Mouse (Mus musculus): ENCODE measurements around the gene G6pc3.
A peak's percentile ranks its signal among the peaks of the same experiment; 100 is the strongest.
"Not testable (repeated sequence)": the region's sequence is repeated elsewhere in the genome, so short reads cannot be mapped to it uniquely, and the experiment has no call there.

The G6pc3 gene

DNA sequence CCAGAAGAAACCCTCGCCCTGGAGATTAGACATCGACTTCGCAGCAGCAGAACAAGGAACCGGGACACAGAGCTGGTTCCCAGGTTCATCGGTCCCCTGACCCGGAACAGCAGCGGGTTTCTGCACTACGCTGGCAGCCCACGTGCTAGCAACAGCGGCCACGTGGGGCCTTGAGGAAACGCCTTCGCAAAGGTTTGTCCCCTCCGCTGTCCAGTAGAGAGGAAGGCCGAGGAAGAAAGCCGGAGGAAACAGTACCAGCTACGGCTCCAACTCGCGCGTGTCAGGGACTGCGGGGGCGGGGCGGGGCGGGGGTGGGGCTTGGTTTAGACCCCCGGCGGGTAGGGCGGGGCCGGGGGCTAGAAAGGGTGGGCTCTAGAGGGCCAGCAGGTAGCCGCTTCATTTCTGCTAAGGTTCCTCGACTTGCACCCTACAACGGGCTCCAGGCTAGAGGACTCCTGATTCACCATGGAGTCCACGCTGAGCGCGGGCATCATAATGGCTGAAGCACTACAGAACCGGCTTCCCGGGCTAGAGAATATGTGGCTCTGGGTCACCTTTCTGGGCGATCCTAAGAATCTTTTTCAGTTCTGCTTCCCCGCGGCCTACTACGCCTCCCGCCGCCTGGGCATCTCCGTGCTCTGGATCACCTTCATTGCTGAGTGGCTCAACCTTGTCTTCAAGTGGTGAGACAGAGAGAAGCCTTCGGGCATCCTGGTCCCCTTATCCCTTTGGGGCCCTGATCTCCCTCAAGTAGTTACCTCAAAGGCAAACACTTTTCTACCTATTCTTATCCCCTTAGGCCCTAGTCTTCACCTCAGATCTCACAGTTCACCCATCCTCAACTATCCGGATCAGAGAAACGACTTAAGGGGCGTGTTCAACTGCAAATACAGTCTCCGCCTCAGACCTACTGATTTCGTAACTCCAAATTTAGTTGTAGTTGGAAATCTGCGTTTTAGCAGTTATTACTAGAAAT lies at the start of gene G6pc3:
Gene G6pc3, plus strand, starts transcription at position 160 of the 976 bp plus-strand sequence.
- DNase-seq (ENCODE audit: low spot score in 2 of 2): peak; percentile 75 to 86

DNA sequence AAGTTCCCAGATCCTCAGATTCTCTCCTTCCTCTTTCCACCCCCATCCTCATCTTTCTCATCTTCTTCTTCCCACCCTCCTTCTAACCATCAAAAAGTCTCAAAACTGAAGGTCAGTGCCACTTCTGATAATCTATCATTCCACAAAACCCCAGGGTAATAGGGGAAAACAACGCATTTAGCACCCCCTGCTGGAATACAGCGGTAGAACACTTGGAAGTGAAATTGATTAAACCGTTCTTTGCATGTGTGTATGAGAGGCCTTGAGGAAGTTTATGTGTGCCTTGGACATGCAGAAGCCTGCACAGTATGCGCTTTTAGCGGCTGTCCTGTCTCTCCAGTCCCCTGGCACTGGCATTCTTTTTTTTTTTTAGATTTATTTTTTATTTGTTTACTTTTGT lies 48.9 kb upstream of the G6pc3 start:
- DNase-seq (ENCODE audit: low spot score in 2 of 2): peak in 1 of 2 experiments; percentile 51

DNA sequence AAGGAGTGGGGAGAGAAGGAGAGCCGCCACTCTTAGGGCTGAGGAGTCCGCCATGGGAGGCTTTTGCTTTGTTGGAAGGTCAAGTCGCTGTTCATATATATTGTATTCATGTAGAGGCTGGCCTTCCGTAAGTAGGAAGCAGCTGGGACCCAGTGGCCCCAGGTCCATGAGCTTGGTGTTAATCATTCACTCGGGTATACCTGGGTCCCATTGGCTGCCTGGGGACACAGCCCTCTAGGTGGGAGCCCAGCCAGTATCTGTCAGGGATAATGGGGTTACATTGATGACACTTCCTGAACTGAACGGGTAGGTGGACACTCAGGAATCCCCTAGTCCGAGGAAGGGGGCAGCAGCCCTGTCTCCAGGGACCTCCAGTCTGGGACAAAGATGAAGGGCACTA lies 47.1 kb upstream of the G6pc3 start:
- DNase-seq (ENCODE audit: low spot score in 2 of 2): no peak

DNA sequence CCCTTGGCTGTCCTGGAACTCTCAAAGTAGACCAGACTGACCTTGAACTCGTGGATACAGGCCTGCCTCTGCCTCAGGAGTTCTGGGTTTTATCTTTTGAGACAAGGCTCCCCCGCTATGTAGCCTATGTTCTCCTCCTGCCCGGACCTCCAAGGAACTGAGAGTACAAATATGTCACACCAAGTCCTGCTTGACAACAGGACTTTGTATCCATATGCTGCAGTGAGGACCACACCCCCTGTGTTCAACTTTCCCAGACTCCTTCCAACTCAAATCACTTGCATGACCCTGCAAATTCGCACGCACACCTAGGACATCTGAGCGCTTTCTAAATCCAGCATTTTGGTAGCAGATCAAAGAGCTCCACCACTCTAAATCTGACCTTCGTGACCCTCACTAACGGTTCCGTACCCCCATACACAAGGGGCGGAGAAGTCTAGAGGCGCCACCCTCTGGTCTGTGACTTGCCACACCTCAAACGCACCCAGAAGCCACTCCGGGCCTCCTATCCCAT lies 44.4 kb upstream of the G6pc3 start:
- DNase-seq (ENCODE audit: low spot score in 2 of 2): no peak

DNA sequence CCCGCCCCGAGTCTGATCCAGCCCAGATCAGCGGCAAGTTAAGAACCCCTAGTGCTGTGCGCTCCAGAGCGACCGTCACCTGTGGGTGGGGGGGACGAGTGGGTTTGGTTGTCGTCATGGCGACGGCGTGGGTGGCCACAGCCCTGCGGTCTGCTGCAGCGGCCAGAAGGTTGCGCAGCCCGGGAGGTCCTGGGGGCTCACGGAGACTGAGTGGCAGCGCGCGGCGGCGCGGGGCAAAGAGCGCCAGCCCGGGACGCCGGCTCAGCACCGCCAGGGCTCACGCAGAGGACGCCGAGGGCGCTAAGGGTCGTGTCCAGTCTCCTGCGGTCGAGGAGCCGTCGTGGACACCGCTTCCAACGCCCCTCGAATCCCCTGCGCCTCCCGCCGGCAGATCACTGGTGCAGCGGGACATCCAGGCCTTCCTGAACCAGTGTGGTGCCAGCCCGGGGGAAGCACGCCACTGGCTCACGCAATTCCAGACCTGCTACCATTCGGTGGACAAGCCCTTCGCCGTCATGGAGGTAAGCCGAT lies 43.9 kb upstream of the G6pc3 start, which contains the start of gene Nags:
Gene Nags, plus strand, starts transcription at position 43 of the 531 bp plus-strand sequence.
- no peak for DNase-seq (ENCODE audit: low spot score in 2 of 2)

DNA sequence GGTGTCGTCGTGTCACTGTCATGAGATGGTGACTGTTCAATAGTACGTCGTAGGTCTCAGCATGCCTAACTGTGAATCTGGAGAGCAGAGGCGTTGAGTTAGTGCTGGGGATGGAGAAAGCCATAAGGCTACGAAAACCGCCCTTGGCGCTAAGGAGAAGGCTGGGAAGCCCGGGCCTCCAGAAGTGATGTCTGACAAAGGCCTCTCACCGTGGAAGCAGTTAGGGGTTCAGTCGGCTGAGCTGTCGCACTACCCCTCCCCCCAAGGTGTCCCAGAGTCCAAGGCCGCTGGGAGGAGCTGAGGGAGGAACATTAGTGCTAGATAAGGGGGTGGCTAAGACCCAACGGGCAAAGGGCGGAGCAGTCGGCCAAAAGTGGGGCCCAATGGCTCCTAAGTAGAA lies 43.4 kb upstream of the G6pc3 start:
- no peak for DNase-seq (ENCODE audit: low spot score in 2 of 2)

DNA sequence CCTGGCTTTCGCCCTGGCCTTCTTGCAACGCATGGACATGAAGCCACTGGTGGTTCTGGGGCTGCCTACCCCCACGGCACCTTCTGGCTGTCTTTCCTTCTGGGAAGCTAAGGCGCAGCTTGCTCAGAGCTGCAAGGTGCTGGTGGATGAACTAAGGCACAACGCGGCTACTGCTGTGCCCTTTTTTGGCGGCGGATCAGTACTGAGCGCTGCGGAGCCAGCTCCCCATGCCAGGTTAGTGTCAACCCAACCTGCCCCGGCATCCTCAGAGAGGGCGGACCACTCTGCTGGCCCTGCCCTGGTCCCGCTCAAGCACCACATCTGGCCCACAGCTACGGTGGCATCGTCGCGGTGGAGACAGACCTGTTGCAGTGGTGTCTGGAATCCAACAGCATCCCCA lies 42.9 kb upstream of the G6pc3 start:
- no peak for DNase-seq (ENCODE audit: low spot score in 2 of 2)

DNA sequence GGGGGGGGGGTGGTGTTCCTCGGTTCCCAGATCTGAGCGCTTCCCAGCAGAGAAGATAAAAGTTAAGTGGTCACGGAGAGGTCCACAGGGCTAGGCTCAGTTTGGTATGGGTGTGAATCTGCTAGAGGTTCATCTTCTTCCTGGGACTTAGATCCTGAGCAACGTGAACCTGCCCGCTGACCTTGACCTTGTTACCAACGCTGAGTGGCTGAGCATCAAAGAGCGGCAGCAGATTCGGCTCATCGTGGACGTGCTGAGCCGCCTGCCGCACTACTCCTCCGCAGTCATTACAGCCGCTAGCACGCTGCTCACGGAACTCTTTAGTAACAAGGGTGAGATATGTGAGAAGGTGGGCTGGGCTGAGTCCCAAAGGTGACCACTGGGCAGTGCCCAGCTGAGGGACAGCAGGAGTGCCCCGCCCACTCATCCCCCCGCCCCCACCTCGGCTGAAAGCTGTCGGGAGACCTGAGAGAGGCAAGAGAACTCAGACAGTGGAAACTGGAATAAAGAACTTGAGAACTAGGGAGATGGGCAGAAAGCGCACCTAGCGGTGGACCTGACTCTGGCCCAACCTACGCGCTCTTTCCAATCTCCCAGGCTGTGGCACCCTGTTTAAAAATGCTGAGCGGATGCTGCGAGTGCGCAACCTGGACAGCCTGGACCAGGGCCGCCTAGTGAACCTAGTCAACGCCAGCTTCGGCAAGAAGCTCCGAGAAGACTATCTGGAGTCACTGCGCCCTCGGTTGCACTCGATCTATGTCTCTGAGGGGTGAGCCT lies 42.0 kb upstream of the G6pc3 start:
- no peak for DNase-seq (ENCODE audit: low spot score in 2 of 2)

DNA sequence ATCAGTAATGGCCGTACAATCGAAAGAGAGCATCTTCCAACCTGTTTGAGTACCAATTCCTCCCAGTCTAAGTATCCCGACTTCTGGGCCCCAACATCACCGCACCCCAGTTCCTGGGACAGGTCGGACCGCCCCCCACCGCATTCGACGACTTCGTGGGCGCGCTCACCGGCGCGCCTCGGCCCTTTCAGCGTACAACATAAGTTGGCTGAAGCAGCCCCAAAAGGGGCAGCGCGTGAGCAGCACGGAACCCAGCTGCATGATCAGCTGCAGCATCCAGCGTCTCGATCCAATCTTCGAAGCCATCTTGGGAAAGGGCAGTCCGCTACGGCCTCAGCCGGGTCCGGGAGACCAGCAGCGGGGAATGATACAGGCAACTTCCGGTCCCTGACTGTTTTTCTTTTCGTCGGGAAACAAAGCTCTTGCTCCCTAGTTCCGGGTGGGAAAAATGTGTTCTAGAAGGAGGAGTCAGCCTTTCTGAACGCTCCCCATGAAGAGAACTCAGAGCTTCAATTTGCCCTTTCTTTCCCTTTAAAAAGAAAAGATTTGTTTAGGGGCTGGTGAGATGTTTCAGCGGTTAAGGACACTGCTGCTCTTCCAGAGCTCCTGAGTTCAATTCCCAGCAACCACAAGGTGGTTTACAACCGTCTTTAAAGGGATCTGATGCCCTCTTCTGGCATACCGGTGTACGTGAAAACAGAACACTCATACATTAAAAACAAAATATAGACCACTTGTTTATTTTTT lies 33.2 kb upstream of the G6pc3 start, which contains the start of gene Tmem101:
Gene Tmem101, minus strand, starts transcription at position 366 of the 747 bp plus-strand sequence.
- DNase-seq (ENCODE audit: low spot score in 2 of 2): peak; percentile 81 to 84

DNA sequence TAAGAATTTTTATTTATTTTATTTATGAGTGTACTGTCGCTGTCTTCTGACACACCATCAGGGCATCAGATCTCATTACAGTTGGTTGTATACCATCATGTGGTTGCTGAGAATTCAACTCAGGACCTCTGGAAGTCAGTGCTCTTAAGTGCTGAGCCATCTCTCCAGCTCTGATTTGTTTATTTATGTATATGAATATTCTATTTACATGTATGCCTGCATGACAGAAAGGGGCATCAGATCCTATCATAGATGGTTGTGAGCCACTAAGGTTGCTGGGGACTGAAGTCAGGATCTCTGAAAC lies 32.7 kb upstream of the G6pc3 start:
- DNase-seq (ENCODE audit: low spot score in 2 of 2): no peak

DNA sequence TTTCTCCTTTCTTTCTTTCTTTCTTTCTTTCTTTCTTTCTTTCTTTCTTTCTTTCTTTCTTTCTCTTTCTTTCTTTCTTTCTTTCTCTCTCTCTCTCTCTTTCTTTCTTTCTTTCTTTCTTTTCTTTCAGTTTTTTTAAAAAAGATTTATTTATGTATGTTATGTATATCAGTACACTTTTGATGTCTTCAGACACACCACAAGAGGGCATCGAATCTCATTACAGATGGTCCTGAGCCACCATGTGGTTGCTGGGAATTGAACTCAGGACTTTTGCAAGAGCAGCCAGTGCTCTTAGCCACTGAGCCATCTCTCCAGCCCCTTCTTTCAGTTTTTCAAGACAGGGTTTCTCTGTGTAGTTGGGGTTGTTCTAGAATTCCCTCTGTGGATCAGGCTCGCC lies 31.4 kb upstream of the G6pc3 start:
- DNase-seq (ENCODE audit: low spot score in 2 of 2): not testable (repeated sequence)

DNA sequence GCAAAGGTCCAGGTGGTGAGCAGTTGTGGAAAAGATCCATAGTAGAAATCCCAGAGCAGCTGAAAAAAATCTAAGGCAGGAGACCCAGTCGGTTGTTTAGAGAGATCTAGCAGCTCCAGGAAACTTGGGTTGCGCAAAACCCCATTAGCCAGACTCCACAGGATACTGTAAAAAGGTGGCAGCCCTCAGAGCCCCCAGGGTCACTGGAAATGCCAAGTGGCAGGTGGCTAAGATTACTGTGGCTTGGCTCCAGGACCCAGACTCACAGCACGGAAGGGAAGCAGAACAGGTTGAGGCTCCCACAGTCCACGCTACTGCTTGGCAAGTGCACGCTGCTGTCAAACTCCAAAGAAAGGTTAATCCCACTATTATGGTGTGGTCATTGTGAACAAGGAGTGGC lies 29.6 kb upstream of the G6pc3 start:
- no peak for DNase-seq (ENCODE audit: low spot score in 2 of 2)

DNA sequence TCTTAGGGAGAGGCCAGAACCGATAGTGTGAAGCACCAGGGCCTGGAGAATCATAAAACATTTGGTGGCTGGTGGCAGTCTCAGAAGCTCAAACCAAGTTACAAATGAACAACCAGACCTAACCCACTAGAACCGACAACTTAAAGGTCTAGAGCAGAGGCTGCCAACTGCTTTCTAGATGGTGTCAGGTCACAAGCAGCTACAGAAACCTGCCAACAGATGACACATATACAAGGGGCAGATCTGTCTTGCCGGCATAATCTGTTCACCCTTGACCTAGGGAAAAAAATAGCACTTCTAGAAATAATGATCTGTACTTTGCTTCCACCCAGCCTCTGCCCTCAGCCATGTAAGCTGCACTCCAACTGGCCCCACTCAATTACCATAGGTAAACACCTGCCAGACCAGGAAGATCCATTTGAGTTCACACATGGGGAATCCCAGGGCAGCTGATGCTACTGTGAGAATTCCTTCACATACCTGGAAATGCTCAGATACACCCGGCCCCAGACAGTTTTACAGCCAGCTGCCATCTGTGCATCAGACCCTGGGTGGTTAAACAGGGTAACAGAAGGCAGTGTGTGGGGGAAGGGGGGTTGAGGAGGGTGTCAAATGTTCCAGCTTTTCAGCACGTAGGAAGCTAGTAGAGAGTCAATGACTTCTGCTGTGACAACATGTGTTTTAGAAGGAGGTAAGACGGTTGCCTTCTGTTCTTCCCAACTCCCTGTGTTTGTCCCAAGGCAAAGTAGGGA lies 23.3 kb upstream of the G6pc3 start:
- no peak for DNase-seq (ENCODE audit: low spot score in 2 of 2)

DNA sequence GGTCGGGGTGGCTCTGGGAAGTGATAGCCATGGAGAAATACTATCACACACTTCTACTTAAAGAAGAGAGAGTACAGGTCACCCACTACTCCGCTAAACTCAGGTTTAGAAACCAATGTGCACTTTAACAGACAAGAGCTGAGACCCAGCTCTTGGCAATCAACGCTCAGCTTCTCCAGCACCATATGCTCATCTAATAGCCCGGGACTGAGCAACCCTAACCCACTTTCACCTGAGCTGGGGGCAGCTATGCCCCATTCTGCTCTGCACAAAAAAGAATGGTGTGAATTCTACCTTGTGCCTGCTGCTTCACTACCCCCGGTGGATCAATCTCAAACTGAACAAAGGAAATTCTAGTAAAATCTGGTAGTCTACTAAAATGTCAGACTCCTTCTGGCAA lies 21.9 kb upstream of the G6pc3 start:
- no peak for DNase-seq (ENCODE audit: low spot score in 2 of 2)

DNA sequence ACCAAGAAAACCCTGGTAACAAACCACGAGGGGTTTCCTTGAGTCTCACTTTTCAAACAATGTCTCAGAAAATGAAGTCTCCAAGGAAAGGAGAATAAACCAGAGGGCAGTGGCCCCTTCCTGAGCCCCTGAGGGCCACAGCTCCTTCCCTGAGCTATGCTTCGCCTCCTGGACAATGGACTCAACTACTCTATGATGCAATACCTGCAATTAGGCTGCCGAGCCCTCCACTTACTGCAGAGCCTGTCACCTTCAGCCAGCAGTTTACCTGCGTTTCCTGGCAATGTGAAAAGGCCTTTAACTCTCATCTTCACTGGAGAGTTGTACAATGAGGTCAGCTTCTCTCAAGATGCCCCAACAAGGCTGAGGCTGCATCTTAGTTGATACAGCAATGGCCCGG lies 20.7 kb upstream of the G6pc3 start:
- DNase-seq (ENCODE audit: low spot score in 2 of 2): no peak

DNA sequence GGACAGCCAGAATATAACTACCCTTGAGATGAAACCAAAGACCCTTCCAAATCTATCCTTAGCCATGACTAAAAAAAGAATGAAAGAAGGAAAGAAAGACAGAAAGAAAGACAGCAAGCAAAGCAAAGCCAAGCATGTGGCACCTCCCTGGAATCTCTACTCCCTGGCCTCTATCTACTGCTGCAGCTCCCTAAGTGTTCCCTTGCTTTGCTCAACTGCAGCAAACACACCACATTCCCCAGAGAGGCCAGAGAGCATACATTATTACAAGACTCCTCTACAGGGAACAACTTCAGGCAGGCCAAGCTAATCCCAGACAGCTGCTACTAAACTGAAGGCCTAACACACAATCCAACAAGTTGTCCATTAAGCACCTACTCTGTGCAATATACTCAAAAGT lies 9.6 kb upstream of the G6pc3 start:
- DNase-seq (ENCODE audit: low spot score in 2 of 2): no peak

DNA sequence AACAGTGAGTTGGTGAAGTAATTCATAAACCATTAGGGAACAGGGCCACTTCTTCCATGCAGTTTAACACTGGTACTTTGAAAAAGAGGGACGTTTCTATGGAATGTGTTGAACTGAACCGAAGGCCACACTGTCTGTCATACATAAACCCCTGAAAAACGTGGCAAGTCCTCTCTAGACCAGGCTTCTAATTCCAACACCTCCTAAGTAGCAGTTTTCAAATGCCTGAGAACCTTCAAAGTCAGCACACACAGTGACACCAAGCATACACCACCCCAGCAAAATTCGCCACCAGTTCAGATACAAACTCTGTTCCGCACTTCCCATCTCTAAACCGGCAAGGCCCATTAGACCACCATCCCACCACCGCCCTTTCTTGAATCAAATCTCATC lies 5.2 kb upstream of the G6pc3 start:
- no peak for DNase-seq (ENCODE audit: low spot score in 2 of 2)

DNA sequence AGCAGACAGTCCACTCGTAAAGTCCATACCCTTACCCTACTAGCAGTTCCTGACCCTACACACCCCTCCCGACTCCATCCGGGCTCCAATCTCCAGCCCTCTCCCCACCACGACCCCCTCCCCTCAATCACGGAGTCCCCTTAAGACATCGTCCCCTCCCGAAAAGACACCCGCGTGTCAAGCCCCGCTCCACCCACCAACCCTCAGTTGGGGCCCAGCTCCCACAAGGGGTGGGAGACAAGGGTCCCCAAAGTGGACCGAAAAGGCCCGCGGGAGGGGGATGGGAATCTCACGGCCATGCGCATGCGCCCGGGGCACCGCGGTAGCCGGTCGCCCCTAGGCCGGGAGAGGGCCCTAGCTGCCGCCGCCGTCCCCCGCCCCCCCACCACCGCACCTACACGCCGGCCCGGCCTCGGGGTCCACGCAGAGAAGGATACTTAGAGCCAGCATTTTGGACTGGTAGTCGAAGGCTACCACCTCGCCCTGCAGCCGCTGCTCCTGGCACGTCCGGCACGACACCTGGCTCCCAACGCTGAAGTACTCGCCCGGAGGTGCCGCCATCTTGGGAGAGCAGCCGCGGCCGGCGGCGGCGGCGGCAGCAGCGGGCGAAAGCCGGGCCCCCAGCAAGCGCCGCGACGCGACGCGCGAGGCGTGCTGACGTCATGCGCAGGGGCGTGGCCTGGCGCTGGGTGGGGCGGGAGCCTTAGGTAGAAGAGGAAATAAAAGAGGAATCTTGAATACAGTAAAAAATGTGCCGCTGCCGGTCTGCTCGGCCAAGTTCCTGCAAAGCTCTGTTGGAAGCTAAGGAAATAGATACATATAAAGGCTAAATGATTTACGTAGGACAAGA lies 4.5 kb upstream of the G6pc3 start, which contains the start of gene Lsm12:
Gene Lsm12, minus strand, starts transcription at position 651 of the 850 bp plus-strand sequence.
- peak; percentile 87 to 93 for DNase-seq (ENCODE audit: low spot score in 2 of 2)

DNA sequence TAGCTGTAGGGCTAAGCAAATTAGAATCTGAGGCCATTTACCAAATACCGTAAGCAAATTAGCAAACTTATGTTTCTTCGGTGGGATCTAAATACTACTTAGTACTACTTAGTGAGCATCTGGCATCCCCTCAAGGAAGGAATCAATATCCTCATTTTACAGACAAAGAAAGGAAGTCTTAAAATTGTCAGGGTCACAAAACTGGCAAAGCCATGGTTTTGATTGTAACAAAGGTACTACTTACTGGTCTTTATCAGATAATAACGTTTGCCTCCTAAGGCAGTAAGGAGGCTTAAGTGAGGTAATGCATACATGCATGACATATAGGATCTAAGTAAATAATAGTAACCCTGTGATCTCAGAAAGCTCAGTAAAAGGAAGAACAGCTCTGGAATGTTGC lies 3.7 kb upstream of the G6pc3 start:
- no peak for DNase-seq (ENCODE audit: low spot score in 2 of 2)

DNA sequence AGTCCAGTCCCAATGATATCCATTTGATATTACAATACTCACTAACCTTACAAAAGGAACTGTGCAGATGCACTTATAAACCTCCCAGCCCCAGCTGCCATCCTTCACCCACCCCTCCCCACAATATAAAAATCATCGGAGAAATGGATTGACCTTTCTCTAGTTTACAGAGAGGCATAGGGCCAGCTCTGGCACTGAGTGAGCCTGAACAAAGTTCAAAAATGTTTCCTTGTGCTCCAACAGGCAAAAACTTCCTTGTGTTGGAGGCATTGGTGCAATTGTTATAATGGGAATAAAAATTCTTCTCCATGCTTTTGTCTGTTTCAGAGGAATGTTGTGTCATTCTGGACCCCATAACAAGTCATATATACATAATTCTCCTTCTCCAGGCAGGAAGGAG lies 3.2 kb upstream of the G6pc3 start:
- DNase-seq (ENCODE audit: low spot score in 2 of 2): no peak

Data from frontal cortex, postnatal 14 days (tissue).